Mouse (Mus musculus) kidney, adult 11 months (tissue): ENCODE measurements around the gene Prdm16.

Source experiments
- DNase-seq: peaks from one replicate; pipeline ENCODE4 v3.0.0; 2022

Gene Prdm16

GRCm38 (mm10) chr4:154601006-154601405 lies 35.7 kb downstream of the Prdm16 start:
- no peak for DNase-seq

GRCm38 (mm10) chr4:154599977-154600376 lies 36.7 kb downstream of the Prdm16 start:
- peak; percentile 33 for DNase-seq

- no peak for DNase-seq
These were observed 38.3 kb downstream of the Prdm16 start for GRCm38 (mm10) chr4:154598357-154598756.

GRCm38 (mm10) chr4:154596805-154597204 lies 39.9 kb downstream of the Prdm16 start:
- DNase-seq, result no peak

GRCm38 (mm10) chr4:154594761-154595556 lies 41.7 kb downstream of the Prdm16 start:
- no peak for DNase-seq

GRCm38 (mm10) chr4:154594116-154594760 lies 42.4 kb downstream of the Prdm16 start:
- no peak for DNase-seq

GRCm38 (mm10) chr4:154592562-154592961 lies 44.1 kb downstream of the Prdm16 start:
- no peak for DNase-seq

GRCm38 (mm10) chr4:154590910-154591309 lies 45.8 kb downstream of the Prdm16 start:
- no peak for DNase-seq

- DNase-seq, result no peak
These were observed 50.3 kb downstream of the Prdm16 start for GRCm38 (mm10) chr4:154586334-154586733.

GRCm38 (mm10) chr4:154585779-154586178 lies 50.9 kb downstream of the Prdm16 start:
- DNase-seq, result no peak

GRCm38 (mm10) chr4:154583712-154584111 lies 53.0 kb downstream of the Prdm16 start:
- DNase-seq, result no peak

- no peak for DNase-seq
These were observed 54.0 kb downstream of the Prdm16 start for GRCm38 (mm10) chr4:154582607-154583236.

- DNase-seq, result no peak
These were observed 55.3 kb downstream of the Prdm16 start for GRCm38 (mm10) chr4:154581261-154581886.

GRCm38 (mm10) chr4:154574208-154574875 lies 62.3 kb downstream of the Prdm16 start:
- DNase-seq, result no peak

- DNase-seq, result no peak
These were observed 66.2 kb downstream of the Prdm16 start for GRCm38 (mm10) chr4:154570451-154570881.

GRCm38 (mm10) chr4:154569845-154570244 lies 66.8 kb downstream of the Prdm16 start:
- no peak for DNase-seq

GRCm38 (mm10) chr4:154568798-154569197 lies 67.9 kb downstream of the Prdm16 start:
- no peak for DNase-seq

- no peak for DNase-seq
These were observed 68.7 kb downstream of the Prdm16 start for GRCm38 (mm10) chr4:154567942-154568341.

- no peak for DNase-seq
These were observed 73.5 kb downstream of the Prdm16 start for GRCm38 (mm10) chr4:154563201-154563600.

GRCm38 (mm10) chr4:154558041-154558440 lies 78.6 kb downstream of the Prdm16 start:
- DNase-seq, result no peak

GRCm38 (mm10) chr4:154557168-154557567 lies 79.5 kb downstream of the Prdm16 start:
- no peak for DNase-seq

GRCm38 (mm10) chr4:154556418-154556817 lies 80.3 kb downstream of the Prdm16 start:
- DNase-seq, result no peak

GRCm38 (mm10) chr4:154549961-154550393 lies 86.7 kb downstream of the Prdm16 start:
- DNase-seq, result no peak
